ENCODE assay signal across 14 mouse cellular contexts in genomic region chrX:36741278-36741677, GRCm38 (mm10). TPM values are rescaled to one million over a fixed set of nuclear protein-coding genes. Genes with fewer than 3 reads are reported as not detected.
DNase-seq lines count a peak whose midpoint lies in the region; ATAC-seq and TF ChIP-seq lines count a peak whose summit lies in the region.
"Had no signal": no experiment of that assay in that cellular context is flagged by ENCODE, and none has a peak within 500 bp of the region (broad histone marks: within the 10 kb centered on the region; RNA-seq: fewer than 3 reads in every experiment).

No protein-coding gene starts in this region.

- DNase-seq in hindbrain, embryonic 11.5 days (ENCODE audit: low spot score), result no peak
- DNase-seq in c-Kit-positive CD71-positive TER-119-negative erythroid progenitor cells, embryonic 14.5 days (ENCODE audit: low read depth), result peak; percentile 48
- peak; percentile 37 to 42 (median 41) for DNase-seq in liver, embryonic 14.5 days (ENCODE audit: low read depth in 3 of 3, low spot score in 3 of 3)
- DNase-seq in cerebellum, postnatal 25 days, result no peak
- DNase-seq in embryo, embryonic 9.5 days (ENCODE audit: extremely low spot score), result no peak
- DNase-seq in layer of hippocampus, postnatal 10 days (ENCODE audit: low spot score in 2 of 2), result no peak
- DNase-seq: cerebellum, adult 18-20 months; forebrain, postnatal 0 days; heart, adult 2 months had no signal

- no peaks in the 10 kb centered on the region for H3K27me3 ChIP-seq in hindbrain, embryonic 13.5 days
- no peaks in the 10 kb centered on the region for H3K27me3 ChIP-seq in hindbrain, embryonic 11.5 days (ENCODE audit: control insufficient read depth, insufficient read depth, low read length)
- no peaks in the 10 kb centered on the region for H3K27me3 ChIP-seq in ES-Bruce4 (ENCODE audit: control insufficient read depth, insufficient read depth, low read length, poor library complexity, severe bottlenecking)
- H3K27me3 ChIP-seq in liver, embryonic 14.5 days (ENCODE audit: control insufficient read depth, insufficient read depth, low read length), result no peaks in the 10 kb centered on the region
- H3K27me3 ChIP-seq: hindbrain, embryonic 12.5 days had no signal

- WGBS in hindbrain, embryonic 13.5 days, result 28% methylated on average over 6 of the region's 6 CpGs
- 34% methylated on average over 6 of the region's 6 CpGs for WGBS in hindbrain, embryonic 11.5 days
- WGBS in liver, embryonic 14.5 days (ENCODE audit: insufficient replicate concordance), result 14% methylated on average over 6 of the region's 6 CpGs

- TF ChIP-seq CTCF in ES-Bruce4 (IDR thresholded peaks at IDR 0.05; ENCODE audit: low read depth, low read length), result no peak
- no peak for TF ChIP-seq CTCF in liver, embryonic 14.5 days (IDR thresholded peaks at IDR 0.05; ENCODE audit: low read depth)

- no peaks in the 10 kb centered on the region for H3K9me3 ChIP-seq in hindbrain, embryonic 13.5 days
- no peaks in the 10 kb centered on the region for H3K9me3 ChIP-seq in hindbrain, embryonic 11.5 days (ENCODE audit: control insufficient read depth, low read length)
- H3K9me3 ChIP-seq in ES-Bruce4 (replicated peaks; ENCODE audit: control insufficient read depth, insufficient read depth, low read length, poor library complexity, severe bottlenecking), result no peaks in the 10 kb centered on the region
- no peaks in the 10 kb centered on the region for H3K9me3 ChIP-seq in liver, embryonic 14.5 days (ENCODE audit: control insufficient read depth, low read length)
- H3K9me3 ChIP-seq: hindbrain, embryonic 12.5 days had no signal

- 0 out of 2 replicates have a peak overlapping the region, but pooled peaks have one; percentile 23 for H3K27ac ChIP-seq in hindbrain, embryonic 13.5 days
- no peak overlapping the region for H3K27ac ChIP-seq in hindbrain, embryonic 11.5 days (ENCODE audit: low read depth, low read length)
- H3K27ac ChIP-seq in ES-Bruce4 (ENCODE audit: insufficient read depth, low read length), result peak overlapping the region; percentile 77; the same call in 1 of the 2 replicates
- no peak overlapping the region for H3K27ac ChIP-seq in liver, embryonic 14.5 days
- H3K27ac ChIP-seq: heart, adult 2 months; hindbrain, embryonic 12.5 days; kidney, postnatal 0 days had no signal

- H3K4me2 ChIP-seq in hindbrain, embryonic 13.5 days, result no peak overlapping the region
- H3K4me2 ChIP-seq in hindbrain, embryonic 11.5 days (replicated peaks; ENCODE audit: low read depth, low read length), result no peak overlapping the region
- H3K4me2 ChIP-seq in liver, embryonic 14.5 days (ENCODE audit: low read depth), result peak overlapping the region; percentile 36
- H3K4me2 ChIP-seq: hindbrain, embryonic 12.5 days had no signal

- no peak overlapping the region for H3K4me3 ChIP-seq in hindbrain, embryonic 13.5 days
- H3K4me3 ChIP-seq in hindbrain, embryonic 11.5 days (ENCODE audit: low read depth, low read length), result no peak overlapping the region
- no peak overlapping the region for H3K4me3 ChIP-seq in ES-Bruce4 (ENCODE audit: low read depth, low read length)
- H3K4me3 ChIP-seq in liver, embryonic 14.5 days (ENCODE audit: insufficient read depth in 1 of 2, low read depth in 2 of 2, low read length in 2 of 2), result no peak overlapping the region
- H3K4me3 ChIP-seq: heart, adult 2 months; hindbrain, embryonic 12.5 days had no signal

- TF ChIP-seq EP300 in ES-Bruce4 (IDR thresholded peaks at IDR 0.05; ENCODE audit: insufficient read depth, low read depth, low read length), result no peak
- peak; percentile 41 for TF ChIP-seq EP300 in liver, embryonic 14.5 days (IDR thresholded peaks at IDR 0.05; ENCODE audit: low read depth)

- no peak overlapping the region for H3K9ac ChIP-seq in hindbrain, embryonic 13.5 days
- no peak overlapping the region for H3K9ac ChIP-seq in hindbrain, embryonic 11.5 days (ENCODE audit: low read depth, low read length)
- no peak overlapping the region for H3K9ac ChIP-seq in ES-Bruce4 (ENCODE audit: low read depth, poor library complexity, severe bottlenecking)
- no peak overlapping the region for H3K9ac ChIP-seq in liver, embryonic 14.5 days (replicated peaks)
- H3K9ac ChIP-seq: forebrain, postnatal 0 days; hindbrain, embryonic 12.5 days had no signal

- H3K4me1 ChIP-seq in hindbrain, embryonic 13.5 days (replicated peaks), result peaks cover 6% of the 10 kb centered on the region
- no peaks in the 10 kb centered on the region for H3K4me1 ChIP-seq in hindbrain, embryonic 11.5 days (replicated peaks; ENCODE audit: control insufficient read depth, insufficient read depth, low read length)
- H3K4me1 ChIP-seq in ES-Bruce4 (ENCODE audit: control insufficient read depth, insufficient read depth, low read length), result no peaks in the 10 kb centered on the region
- H3K4me1 ChIP-seq in liver, embryonic 14.5 days (replicated peaks; ENCODE audit: control insufficient read depth in 2 of 2, insufficient read depth in 2 of 2, low read length in 1 of 2), result peaks cover 0 to 12% of the 10 kb centered on the region in 2 experiments; a peak in 2 of 4 replicates

- H3K36me3 ChIP-seq in hindbrain, embryonic 13.5 days, result no peaks in the 10 kb centered on the region
- no peaks in the 10 kb centered on the region for H3K36me3 ChIP-seq in hindbrain, embryonic 11.5 days (ENCODE audit: control insufficient read depth, insufficient read depth, low read length)
- no peaks in the 10 kb centered on the region for H3K36me3 ChIP-seq in ES-Bruce4 (ENCODE audit: control insufficient read depth, insufficient read depth, low read length, poor library complexity, severe bottlenecking)
- no peaks in the 10 kb centered on the region for H3K36me3 ChIP-seq in liver, embryonic 14.5 days (replicated peaks; ENCODE audit: control insufficient read depth, insufficient read depth, low read depth)
- H3K36me3 ChIP-seq: hindbrain, embryonic 12.5 days had no signal

- no peak for TF ChIP-seq POLR2A in ES-Bruce4 (IDR thresholded peaks at IDR 0.05; ENCODE audit: insufficient read depth, low read length)

- ATAC-seq in hindbrain, embryonic 13.5 days (ENCODE audit: low FRiP score), result no peak
- no peak for ATAC-seq in hindbrain, embryonic 11.5 days (ENCODE audit: low FRiP score)
- peak; percentile 71; the same call in 1 of the 2 replicates for ATAC-seq in liver, embryonic 14.5 days (ENCODE audit: insufficient read depth)
- ATAC-seq: intestine, postnatal 0 days had no signal

RNA-seq across cellular contexts. Expression of gene Slc25a43, which starts 2.2 kb away (rescaled TPM):
- polyA plus RNA-seq in hindbrain, embryonic 13.5 days (2015; fragmentation: Nextera tagmentation; extraction: Ambion mirVana), result 0.85 and 0.92 TPM in 2 replicates
- polyA plus RNA-seq in hindbrain, embryonic 11.5 days (2014; fragmentation: Nextera tagmentation; extraction: Ambion mirVana), result 1.2 TPM in 2 replicates
- polyA plus RNA-seq in ES-Bruce4 (2011; ENCODE audit: insufficient read depth, insufficient read length, low read depth, missing spikeins), result 5.2 and 7.8 TPM in 2 replicates
- 0.49 and 0.76 TPM in 2 replicates for polyA plus RNA-seq in liver, embryonic 14.5 days (2012; rRNA removed)
- polyA plus RNA-seq in liver, embryonic 14.5 days (2014; fragmentation: Nextera tagmentation; extraction: Ambion mirVana), result 0.66 and 0.81 TPM in 2 replicates
- under 1 TPM; 0.40 to 0.64 TPM for total RNA-seq in layer of hippocampus, postnatal 10 days (2021)
- total RNA-seq: heart, adult 2 months had no signal

RNA-seq across cellular contexts. Expression of gene Slc25a5, which starts 54.2 kb away (rescaled TPM):
- polyA plus RNA-seq in hindbrain, embryonic 13.5 days (2015; fragmentation: Nextera tagmentation; extraction: Ambion mirVana), result 568 and 574 TPM in 2 replicates
- polyA plus RNA-seq in hindbrain, embryonic 11.5 days (2014; fragmentation: Nextera tagmentation; extraction: Ambion mirVana), result 838 and 896 TPM in 2 replicates
- 680 TPM in 2 replicates for polyA plus RNA-seq in ES-Bruce4 (2011; ENCODE audit: insufficient read depth, insufficient read length, low read depth, missing spikeins)
- polyA plus RNA-seq in liver, embryonic 14.5 days (2012; rRNA removed), result 291 and 352 TPM in 2 replicates
- polyA plus RNA-seq in liver, embryonic 14.5 days (2014; fragmentation: Nextera tagmentation; extraction: Ambion mirVana), result 514 and 522 TPM in 2 replicates
- 100 to 1,000 TPM; 343 to 357 TPM for total RNA-seq in layer of hippocampus, postnatal 10 days (2021)

Comparison
In these comparisons a context has a peak if more than half of its experiments do, and no peak if none do; other contexts are left out.
1. H3K27ac ChIP-seq: peak in hindbrain, embryonic 13.5 days (single experiment) and ES-Bruce4 (single experiment); none in hindbrain, embryonic 11.5 days (single experiment) and liver, embryonic 14.5 days (single experiment).
2. DNase-seq: peak in c-Kit-positive CD71-positive TER-119-negative erythroid progenitor cells, embryonic 14.5 days (single experiment) and liver, embryonic 14.5 days (3 of 3); none in hindbrain, embryonic 11.5 days (single experiment), cerebellum, postnatal 25 days (0 of 2), embryo, embryonic 9.5 days (single experiment) and layer of hippocampus, postnatal 10 days (0 of 2).